Mouse (Mus musculus): ENCODE results near the gene Washc2. TPM values are rescaled to one million over a fixed set of nuclear protein-coding genes. Genes with fewer than 3 reads are reported as not detected.

The Washc2 gene
- polyA plus RNA-seq, 1 experiment from 2014 or later = 53.7 TPM

Other genes with a start within 250 kb of the Washc2 start
- 26.6 and 28.9 TPM in 2 replicates for gene Plxnd1, start 213.0 kb upstream of the Washc2 start, polyA plus RNA-seq (2015; fragmentation: Nextera tagmentation; extraction: Ambion mirVana)
- 10.0 and 12.4 TPM in 2 replicates for gene Tmcc1, start 14.6 kb upstream of the Washc2 start, polyA plus RNA-seq (2015; fragmentation: Nextera tagmentation; extraction: Ambion mirVana)
- gene Zfand4, start 56.2 kb downstream of the Washc2 start, polyA plus RNA-seq (2015; fragmentation: Nextera tagmentation; extraction: Ambion mirVana) = 3.8 and 4.7 TPM in 2 replicates
- 31.3 and 35.3 TPM in 2 replicates for gene March8, start 130.0 kb downstream of the Washc2 start, polyA plus RNA-seq (2015; fragmentation: Nextera tagmentation; extraction: Ambion mirVana)

Measured in intestine, embryonic 15.5 days (tissue).